Mouse (Mus musculus) ovary, postnatal 14 days (tissue): ENCODE results near the gene Gorasp1.

Experiments
- DNase-seq: peaks from one replicate; pipeline ENCODE4 v3.0.0; 2022; ENCODE audit warnings: low spot score

Gorasp1 gene

DNA sequence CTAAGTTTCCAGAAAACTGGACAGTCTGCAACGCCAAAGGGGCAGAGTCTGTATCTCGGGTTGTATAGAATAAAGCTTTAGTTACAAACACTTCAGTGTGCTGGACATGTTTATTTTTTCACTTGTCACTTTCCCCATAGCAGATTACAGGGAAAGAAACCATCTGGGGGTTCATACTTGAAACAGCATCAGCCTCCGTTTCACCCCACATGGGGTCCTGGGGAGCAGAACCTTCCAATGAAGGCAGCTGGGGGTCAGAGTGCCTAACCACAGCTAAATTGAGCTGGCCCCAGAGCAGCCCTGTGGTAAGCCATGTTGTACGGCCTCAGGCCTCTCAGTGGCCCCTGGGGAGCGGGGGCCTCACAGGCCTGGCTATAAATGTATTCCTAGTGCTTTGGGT is 10.9 kb downstream of the Gorasp1 start:
- no peak for DNase-seq

DNA sequence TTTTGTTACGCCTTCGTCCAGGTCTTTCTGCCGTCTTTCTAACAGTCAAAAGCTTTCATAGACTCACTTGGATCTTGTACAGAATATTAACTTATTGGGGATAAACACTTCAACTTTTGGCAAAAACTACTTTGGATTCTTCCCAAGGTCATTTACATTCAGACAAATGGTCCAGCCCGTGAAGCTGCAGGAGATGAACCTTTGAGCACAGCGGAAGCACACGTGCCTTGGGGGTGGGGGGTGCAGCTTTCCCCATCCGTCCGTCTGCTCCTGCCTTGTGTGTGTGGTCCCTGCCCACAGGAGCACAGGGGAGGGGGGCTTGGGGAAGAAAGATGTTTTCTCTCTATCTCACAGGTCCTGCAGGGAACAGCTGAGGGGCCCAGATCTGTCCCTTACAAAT is 11.6 kb downstream of the Gorasp1 start:
- no peak for DNase-seq

DNA sequence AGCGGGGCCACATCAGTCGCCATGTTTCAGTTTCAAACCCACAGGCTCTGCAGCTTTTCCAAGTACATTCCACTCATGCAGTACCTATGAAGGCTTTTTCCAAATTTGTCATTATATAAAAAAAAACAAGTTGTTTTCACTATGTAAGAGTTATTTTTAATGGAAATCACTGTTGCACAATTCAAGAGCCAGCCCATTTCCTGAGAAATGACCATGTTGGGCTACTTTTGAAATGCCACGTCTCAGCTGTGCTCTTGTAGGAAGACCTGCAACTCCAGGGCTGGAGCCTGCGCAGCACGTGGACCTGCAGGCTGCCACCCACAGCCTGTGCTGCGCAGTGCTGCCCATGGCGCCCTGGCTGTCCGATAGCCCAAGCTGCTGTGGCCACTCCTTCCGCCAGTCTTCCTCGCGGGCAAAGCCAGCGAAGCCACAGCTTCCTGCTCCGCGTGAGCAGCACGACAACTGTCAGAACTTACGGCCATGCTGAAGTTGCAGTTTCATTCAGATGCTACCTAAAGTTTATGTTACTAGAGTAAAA is 12.2 kb downstream of the Gorasp1 start:
- DNase-seq: no peak

DNA sequence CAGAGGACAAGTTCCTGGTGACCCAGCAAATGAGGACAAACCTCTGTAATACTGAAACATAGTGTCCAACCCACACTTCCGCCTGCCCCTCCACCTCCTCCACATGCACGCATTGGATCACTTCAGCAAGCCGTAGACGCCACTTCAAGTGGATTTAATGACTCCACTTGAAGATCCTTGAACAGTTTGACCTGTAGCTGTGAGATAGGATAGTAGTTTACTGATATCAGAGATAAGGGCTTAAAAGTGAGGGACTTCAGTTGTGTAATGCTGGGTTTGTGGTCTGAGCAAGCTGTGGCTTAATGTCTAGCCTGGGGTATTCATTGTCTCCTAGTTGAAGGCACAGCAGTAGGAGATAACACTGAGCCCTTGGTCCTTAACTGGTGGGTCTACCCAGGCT is 13.9 kb downstream of the Gorasp1 start:
- DNase-seq: no peak

DNA sequence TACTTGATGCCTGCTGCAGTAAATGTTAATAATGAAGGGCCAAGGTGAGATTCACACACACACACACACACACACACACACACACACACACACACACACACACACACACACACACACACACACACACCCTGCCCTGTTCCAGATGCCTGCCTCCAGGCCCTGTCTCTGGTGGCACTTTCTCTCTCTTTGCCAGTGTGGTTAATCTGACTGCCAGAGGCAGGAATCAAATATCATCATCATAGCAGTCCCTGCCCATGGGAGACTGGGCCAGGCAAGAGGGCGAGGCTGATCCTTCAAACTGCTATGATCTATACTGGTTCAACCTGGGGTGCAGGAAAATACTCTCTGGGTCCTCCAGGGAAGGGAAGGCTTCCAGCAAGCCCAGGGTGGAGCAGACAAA is 17.5 kb downstream of the Gorasp1 start:
- no peak for DNase-seq

DNA sequence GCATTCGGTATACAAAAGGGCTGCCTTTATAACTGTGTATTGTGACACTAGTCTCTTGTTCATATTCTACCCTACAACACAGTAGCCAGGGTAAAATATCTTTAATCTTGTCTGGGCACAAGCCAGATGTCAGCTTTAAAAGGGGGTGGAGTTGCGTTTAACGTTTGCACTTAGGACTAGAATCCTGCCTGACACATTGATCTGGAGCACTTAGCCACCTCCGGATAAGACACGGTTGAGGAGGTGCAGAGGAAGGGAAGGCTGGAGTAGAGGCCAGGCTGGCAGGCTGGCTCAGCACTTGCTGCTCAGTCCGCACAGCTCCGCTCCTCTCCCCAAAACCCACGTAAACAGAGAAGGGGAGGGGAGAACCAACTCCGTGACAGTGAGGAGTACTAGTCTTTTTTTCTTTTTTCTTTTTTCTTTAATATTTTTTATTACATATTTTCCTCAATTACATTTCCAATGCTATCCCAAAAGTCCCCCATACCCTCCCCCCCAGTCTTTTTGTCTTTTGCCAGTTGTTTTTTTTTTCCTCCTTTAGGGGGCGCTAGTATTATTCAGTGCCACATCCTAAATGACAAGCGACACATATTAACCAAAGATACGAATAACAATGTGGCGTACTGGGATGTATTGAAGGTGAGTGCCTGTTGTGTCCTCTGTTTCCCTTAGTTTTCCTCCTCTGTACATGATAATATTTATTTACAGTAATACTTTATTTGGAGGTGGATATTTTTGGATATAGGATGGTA is 24.1 kb downstream of the Gorasp1 start:
- DNase-seq: no peak

DNA sequence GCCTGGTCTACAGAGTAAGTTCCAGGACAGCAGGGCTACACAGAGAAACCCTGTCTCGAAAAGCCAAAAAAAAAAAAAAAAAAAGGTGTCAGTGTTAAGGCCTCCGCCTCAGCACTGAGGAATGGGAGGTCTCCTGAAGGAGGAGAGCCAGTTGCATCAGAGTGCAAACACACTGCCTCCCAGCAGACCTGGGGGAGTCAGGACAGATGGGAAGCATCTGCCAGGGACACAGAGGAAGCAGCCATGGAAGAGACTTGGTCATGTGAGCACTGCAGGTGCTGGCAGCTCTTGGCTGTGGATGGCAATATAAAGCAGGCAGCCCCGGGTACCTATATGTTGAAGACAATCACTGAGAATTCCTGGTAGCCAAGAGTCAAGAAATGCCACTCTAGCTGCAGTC is 27.4 kb downstream of the Gorasp1 start:
- no peak for DNase-seq

DNA sequence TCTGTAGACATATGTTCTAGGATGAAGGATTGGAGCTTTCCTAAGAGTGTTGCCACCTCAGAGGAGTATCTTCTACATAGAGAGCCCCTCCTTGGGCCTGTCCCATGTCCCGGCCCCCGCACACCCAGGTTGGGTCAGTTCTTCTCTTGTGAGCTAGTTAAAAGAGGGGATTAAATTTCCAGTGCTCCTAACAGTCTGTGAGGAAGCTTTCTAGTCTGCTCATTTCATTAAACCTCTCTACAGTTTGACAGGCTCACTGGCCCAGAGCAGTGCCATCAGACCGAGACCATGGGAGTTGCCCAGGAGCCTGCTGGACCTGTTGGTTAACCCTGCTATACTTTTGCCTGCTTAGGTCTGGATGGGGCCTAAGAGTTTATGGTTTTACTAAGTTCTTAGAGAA is 28.7 kb downstream of the Gorasp1 start:
- DNase-seq: no peak

DNA sequence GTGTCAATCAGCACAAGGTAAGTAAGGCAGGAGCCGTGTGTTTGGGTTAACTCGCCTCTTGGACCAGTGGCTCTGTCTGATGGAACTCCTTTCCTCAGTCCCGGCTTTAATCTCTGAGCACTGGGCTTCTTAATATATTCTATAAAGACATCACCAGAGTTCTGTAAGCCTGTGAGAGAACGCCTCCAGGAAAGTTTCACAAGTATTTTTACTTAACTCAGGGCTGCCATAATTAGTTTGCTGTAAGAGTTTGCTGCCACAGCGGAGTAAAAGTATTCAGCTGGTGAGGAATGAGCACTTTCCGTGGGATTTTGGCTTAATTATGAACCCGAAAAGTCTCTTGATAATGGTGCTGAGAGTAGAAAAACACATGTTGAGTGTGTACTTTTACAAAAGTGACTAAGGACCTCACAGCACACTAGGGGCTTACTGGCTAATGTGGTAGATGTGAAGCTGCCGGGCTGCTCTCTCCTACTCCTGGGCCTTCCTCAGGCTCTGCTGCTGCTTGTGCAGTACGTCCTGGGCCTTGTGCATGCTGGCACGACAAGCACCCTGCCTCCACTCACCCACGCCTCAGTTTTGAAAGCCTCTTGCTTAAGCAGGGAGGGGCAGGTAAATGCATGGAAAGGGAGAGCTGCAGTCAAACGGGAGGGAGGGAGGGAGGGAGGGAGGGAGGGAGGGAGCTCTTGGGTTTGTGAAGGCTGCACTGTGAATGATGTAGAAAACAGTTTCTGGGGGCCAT is 34.8 kb downstream of the Gorasp1 start:
- no peak for DNase-seq

DNA sequence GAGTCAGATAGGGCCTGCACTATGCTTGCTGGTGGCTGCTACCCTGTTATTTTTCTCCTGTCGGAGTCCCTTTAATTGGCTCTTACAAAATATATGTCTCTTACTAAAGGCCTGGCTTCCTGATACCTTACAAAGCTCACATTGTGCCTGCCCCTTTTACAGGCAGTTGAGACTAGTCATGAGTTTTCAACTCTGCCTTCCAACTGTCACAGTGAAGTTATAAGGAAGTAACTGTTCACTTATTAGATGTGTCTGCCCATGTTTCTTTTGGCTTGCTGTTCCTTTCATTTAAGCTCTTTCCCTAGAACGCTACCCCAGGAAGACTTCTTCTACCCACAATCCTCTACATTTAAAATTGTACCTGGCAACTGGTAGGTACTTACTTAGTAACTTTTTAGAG is 37.9 kb downstream of the Gorasp1 start:
- no peak for DNase-seq

DNA sequence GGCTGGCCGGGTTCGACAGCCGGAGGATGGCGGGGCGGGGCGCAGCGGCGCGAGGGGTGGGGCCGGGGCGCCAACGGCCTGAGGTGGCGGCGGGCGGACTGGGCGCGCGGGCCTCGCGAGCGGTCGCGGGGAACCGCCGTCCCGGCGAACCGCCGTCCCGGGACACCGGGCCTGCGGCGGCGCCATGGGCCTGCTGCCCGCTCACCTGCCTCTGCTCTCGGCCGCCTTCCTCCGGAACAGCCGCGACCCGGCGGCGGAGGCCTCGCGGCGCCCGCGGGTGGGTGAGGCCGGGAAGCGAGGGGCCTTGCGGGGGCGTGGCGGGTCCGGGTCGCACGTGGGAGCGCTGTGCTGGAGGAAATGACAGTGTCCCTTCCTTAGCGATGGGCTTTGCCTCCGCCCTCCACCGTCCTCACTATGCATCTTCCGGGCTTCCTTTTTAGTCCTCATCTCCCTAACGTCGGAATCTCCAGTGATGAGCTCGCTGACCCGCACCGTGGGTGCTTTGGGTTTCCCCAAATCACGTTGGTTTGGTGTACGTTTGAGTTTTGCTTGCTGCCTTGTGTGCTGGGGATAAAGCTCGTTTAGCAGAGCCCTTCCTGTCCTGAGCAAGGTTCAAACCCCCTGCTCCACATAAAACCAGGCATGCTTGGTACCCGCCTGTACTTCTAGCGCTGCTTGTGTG is 42.2 kb downstream of the Gorasp1 start:
- peak; percentile 5 for DNase-seq

DNA sequence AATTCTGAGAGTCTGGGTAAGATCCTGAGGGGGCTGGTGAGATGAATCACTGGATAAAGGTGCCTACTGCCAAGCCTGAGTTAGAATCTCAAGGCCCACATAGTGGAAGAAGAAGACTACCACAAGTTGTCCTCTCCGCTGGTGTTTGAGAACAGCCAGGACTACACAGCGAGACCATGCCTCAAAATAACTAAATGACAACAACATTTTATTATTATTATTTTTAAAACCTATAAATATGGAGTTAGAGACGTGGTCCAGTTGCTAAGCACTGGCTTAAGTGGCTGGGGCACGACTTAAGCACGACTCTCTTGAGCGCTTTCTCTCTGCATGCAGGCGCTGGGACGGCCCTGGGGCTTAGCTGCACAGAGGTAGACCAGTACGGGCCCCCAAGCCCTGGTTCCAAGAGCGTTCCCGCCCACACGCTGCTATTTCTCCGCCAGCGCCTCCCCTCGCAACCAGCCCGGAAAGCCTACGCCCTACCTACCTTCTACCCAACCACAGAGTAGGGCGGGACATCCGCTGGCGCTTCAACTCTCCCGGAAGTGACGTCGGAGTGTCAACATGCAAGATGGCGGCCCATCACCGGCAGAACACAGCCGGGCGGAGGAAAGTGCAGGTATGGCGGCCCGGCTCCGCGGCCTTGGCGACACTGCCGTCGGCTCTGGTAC is 42.9 kb downstream of the Gorasp1 start, which contains the start of gene Wdr48:
Gene Wdr48, plus strand, starts transcription at position 540 of the 671 bp plus-strand sequence.
- peak; percentile 92 for DNase-seq

DNA sequence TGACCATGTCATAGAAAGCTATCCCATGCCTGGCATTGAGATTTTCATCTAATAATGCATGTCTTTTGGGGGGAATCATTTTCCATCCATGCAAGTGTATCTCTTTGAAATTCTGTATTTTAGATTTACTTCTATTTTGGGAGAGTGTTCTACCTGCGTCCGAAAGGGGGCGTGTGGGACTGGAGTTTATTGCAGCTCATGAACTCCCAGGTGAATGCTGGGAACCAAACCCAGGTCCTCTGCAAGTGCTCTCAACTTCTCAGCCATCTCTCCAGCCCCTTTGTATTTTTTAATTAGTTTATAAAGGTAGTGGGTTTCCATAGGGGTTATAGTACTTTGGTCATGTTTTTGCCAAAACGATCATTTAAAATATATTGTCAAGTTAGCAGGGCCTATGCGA is 43.5 kb downstream of the Gorasp1 start:
- no peak for DNase-seq

DNA sequence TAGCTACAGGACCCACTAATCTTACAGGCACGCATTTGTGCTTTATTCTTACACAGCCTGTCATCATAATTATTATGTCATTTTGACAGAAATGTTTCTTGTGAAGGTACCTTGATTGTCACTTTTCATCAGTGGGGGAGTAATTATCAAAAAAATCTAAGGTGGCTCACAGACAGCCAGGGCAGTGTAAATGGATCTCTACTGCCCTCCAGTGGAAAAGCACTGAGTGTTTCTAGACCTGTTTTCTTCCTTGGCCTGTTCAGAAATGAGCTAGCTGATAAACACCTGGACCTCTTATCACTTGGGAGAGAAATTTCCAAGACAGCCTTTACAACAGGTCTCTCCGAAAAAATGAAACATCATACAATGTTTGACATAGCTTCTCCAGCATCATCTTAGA is 46.7 kb downstream of the Gorasp1 start:
- DNase-seq: no peak

DNA sequence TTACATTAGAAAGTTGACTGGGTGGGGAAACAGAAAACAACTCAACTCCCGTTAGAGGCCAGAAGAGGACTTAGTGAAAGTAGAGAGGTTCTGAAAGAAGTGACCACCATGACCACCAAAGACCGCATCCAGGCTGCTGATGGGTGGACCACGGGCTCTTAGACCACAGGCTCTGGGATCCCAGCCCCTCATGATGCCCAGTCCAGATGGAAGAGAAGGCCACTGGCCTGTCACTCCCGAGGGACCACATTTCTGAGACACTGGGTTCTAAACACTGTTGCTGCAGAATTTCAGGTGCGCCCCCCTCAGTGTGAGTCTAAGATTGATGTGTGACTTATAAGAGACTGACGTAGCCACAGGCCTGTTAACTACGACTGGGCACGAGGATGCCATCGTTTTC is 47.9 kb downstream of the Gorasp1 start:
- no peak for DNase-seq

DNA sequence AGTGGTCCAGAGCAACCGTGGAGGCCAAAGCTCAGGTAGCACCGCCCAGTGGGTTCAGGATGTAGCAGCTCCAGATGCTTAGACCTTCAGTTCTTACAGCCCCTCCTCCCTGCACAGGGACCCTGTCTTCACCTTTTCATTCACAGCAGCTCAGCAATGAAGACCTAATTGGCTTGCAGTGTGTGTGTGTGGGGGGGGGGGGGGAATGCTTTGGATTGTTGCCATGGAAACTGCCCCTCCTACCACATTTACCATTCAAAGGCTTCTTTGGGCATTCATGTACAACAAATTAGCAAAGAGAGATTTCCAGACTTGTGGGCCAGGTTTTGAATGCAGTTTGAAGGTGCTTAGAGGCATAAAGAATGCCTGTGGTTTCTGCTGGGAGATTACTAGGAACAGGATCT is 48.5 kb downstream of the Gorasp1 start:
- DNase-seq: no peak

DNA sequence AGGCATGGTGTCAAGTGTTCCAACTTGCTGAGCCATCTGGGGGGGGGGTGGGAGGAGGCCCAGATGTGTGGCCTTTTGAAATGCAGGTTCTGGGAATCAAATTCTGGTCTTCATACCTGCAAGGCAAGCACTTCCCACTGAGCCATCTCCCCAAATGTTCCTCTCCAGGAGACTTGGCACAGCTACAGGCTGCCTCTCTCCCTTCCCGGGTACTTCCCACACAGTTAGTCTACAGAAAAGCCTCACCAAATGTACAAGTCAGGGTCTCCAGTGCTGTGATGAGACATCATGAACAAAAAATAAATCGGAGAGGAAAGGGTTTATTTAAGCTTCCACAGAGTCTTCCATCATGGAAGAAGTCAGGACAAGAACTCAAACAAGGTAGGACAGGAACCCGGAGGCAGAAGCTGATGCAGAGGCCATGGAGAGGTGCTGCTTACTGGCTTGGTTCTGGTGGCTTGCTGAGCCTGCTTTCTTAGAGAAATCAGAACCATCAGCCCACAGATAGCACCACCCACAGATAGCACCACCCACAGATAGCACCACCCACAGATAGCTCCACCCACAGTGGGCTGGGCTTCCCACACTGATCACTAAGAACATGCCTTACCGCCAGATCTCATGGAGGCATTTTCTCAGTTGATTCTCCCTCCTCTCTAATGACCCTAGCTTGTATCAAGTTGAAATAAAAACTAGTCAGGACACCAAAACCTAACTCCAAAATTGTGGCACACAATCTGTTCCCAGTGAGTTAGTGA is 50.0 kb downstream of the Gorasp1 start:
- no peak for DNase-seq
